Comparison of ENCODE assay signal across 8 mouse cellular contexts in genomic region chr8:118283600-118284111, GRCm38 (mm10). TPM values are rescaled to one million over a fixed set of nuclear protein-coding genes. Genes with fewer than 3 reads are reported as not detected.
A peak's percentile ranks its signal among the peaks of the same experiment; 100 is the strongest.
DNase-seq lines count a peak whose midpoint lies in the region; ATAC-seq and TF ChIP-seq lines count a peak whose summit lies in the region.

Cdh13 (plus strand) TSS chr8:118283733.

- peak within 1 kb of the TSS; percentile 50 for H3K9ac ChIP-seq in kidney, postnatal 0 days (ENCODE audit: low read depth, low read length)
- peak within 1 kb of the TSS; percentile 90 for H3K9ac ChIP-seq in hindbrain, embryonic 13.5 days
- H3K9ac ChIP-seq in limb, embryonic 11.5 days (ENCODE audit: low read length) = peak within 1 kb of the TSS; percentile 50
- H3K9ac ChIP-seq in neural tube, embryonic 13.5 days = peak within 1 kb of the TSS; percentile 89

- H3K27me3 ChIP-seq in kidney, postnatal 0 days (ENCODE audit: insufficient read depth, low read length) = peaks cover 11% of the 10 kb centered on the region
- peaks cover 33% of the 10 kb centered on the region for H3K27me3 ChIP-seq in hindbrain, embryonic 13.5 days
- peaks cover 36% of the 10 kb centered on the region for H3K27me3 ChIP-seq in limb, embryonic 11.5 days (ENCODE audit: control insufficient read depth, insufficient read depth, low read length)
- H3K27me3 ChIP-seq in neural tube, embryonic 13.5 days = peaks cover 17% of the 10 kb centered on the region; the same call in 1 of the 2 replicates

- H3K4me2 ChIP-seq in kidney, postnatal 0 days (ENCODE audit: low read length) = peak within 1 kb of the TSS; percentile 65
- peak within 1 kb of the TSS; percentile 86 for H3K4me2 ChIP-seq in hindbrain, embryonic 13.5 days
- H3K4me2 ChIP-seq in limb, embryonic 11.5 days (ENCODE audit: low read depth, severe bottlenecking) = peak within 1 kb of the TSS; percentile 88
- H3K4me2 ChIP-seq in neural tube, embryonic 13.5 days = peak within 1 kb of the TSS; percentile 83

- no peak for TF ChIP-seq CTCF in kidney, postnatal 0 days (IDR thresholded peaks at IDR 0.05; ENCODE audit: low read depth)

- no peaks in the 10 kb centered on the region for H3K36me3 ChIP-seq in kidney, postnatal 0 days (ENCODE audit: insufficient read depth, low read length)
- H3K36me3 ChIP-seq in hindbrain, embryonic 13.5 days = no peaks in the 10 kb centered on the region
- H3K36me3 ChIP-seq in limb, embryonic 11.5 days (ENCODE audit: control insufficient read depth, insufficient read depth, low read length) = no peaks in the 10 kb centered on the region
- H3K36me3 ChIP-seq in neural tube, embryonic 13.5 days = no peaks in the 10 kb centered on the region

- peak; percentile 42 for DNase-seq in kidney, postnatal 0 days (ENCODE audit: low spot score)
- no peak for DNase-seq in kidney, adult 9 months
- DNase-seq in cerebellum, postnatal 36 days = peak; percentile 60 to 65
- DNase-seq in gastrocnemius, adult 18-20 months (ENCODE audit: low spot score) = peak; percentile 55
- DNase-seq in limb, embryonic 11.5 days (ENCODE audit: low spot score) = peak; percentile 74

- peaks cover 12% of the 10 kb centered on the region; the same call in 1 of the 2 replicates for H3K4me1 ChIP-seq in kidney, postnatal 0 days (replicated peaks; ENCODE audit: insufficient read depth, low read length)
- H3K4me1 ChIP-seq in hindbrain, embryonic 13.5 days (replicated peaks) = peaks cover 47% of the 10 kb centered on the region
- H3K4me1 ChIP-seq in limb, embryonic 11.5 days (ENCODE audit: control insufficient read depth, insufficient read depth, low read length) = 0 out of 2 replicates have a peak, but pooled peaks cover 2% of the 10 kb centered on the region
- H3K4me1 ChIP-seq in neural tube, embryonic 13.5 days (replicated peaks) = peaks cover 33% of the 10 kb centered on the region

- no peaks in the 10 kb centered on the region for H3K9me3 ChIP-seq in kidney, postnatal 0 days (replicated peaks; ENCODE audit: low read length)
- no peaks in the 10 kb centered on the region for H3K9me3 ChIP-seq in hindbrain, embryonic 13.5 days
- no peaks in the 10 kb centered on the region for H3K9me3 ChIP-seq in limb, embryonic 11.5 days (ENCODE audit: control insufficient read depth, low read length)
- H3K9me3 ChIP-seq in neural tube, embryonic 13.5 days = no peaks in the 10 kb centered on the region

- no peak within 1 kb of the TSS for H3K27ac ChIP-seq in kidney, postnatal 0 days
- H3K27ac ChIP-seq in hindbrain, embryonic 13.5 days = peak within 1 kb of the TSS; percentile 88
- H3K27ac ChIP-seq in limb, embryonic 11.5 days (replicated peaks; ENCODE audit: low read depth, low read length) = no peak within 1 kb of the TSS
- H3K27ac ChIP-seq in neural tube, embryonic 13.5 days (replicated peaks) = peak within 1 kb of the TSS; percentile 85

- ATAC-seq in kidney, postnatal 0 days (replicated peaks; ENCODE audit: low FRiP score, low read depth) = no peak; the same call in 1 of the 2 replicates
- ATAC-seq in hindbrain, embryonic 13.5 days (ENCODE audit: low FRiP score) = peak; percentile 60
- ATAC-seq in limb, embryonic 11.5 days (ENCODE audit: insufficient number of reproducible peaks, low FRiP score, low TSS enrichment, low read depth) = 0 out of 2 replicates have a peak, but pooled peaks have one; percentile 12
- peak; percentile 45 for ATAC-seq in neural tube, embryonic 13.5 days (ENCODE audit: low read depth)
- ATAC-seq in granulocyte monocyte progenitor cell, adult 5-6 weeks (replicated peaks; ENCODE audit: poor library complexity, severe bottlenecking) = no peak

- under 1% methylated on average over 33 of the region's 33 CpGs for WGBS in kidney, postnatal 0 days
- under 1% methylated on average over 33 of the region's 33 CpGs for WGBS in hindbrain, embryonic 13.5 days
- WGBS in limb, embryonic 11.5 days = under 1% methylated on average over 33 of the region's 33 CpGs
- under 1% methylated on average over 33 of the region's 33 CpGs for WGBS in neural tube, embryonic 13.5 days

- peak within 1 kb of the TSS; percentile 33 for H3K4me3 ChIP-seq in kidney, postnatal 0 days (replicated peaks; ENCODE audit: low read depth, low read length)
- H3K4me3 ChIP-seq in hindbrain, embryonic 13.5 days = peak within 1 kb of the TSS; percentile 65
- peak within 1 kb of the TSS; percentile 43 for H3K4me3 ChIP-seq in limb, embryonic 11.5 days (ENCODE audit: low read depth, low read length)
- peak within 1 kb of the TSS; percentile 69 for H3K4me3 ChIP-seq in neural tube, embryonic 13.5 days

RNA-seq across cellular contexts. Expression of gene Cdh13, which starts in this region (rescaled TPM):
- 3.9 and 4.1 TPM in 2 replicates for polyA plus RNA-seq in kidney, postnatal 0 days (2015; fragmentation: Nextera tagmentation; extraction: Ambion mirVana)
- total RNA-seq in gastrocnemius, adult 18-20 months (2021) = 100 to 1,000 TPM in 1 of 2 experiments, 10 to 100 TPM in 1; 95.8 to 111 TPM
- 59.2 and 68.3 TPM in 2 replicates for polyA plus RNA-seq in hindbrain, embryonic 13.5 days (2015; fragmentation: Nextera tagmentation; extraction: Ambion mirVana)
- 4.9 and 6.0 TPM in 2 replicates for polyA plus RNA-seq in limb, embryonic 11.5 days (2014; fragmentation: Nextera tagmentation; extraction: Ambion mirVana)
- 60.9 and 69.8 TPM in 2 replicates for polyA plus RNA-seq in neural tube, embryonic 13.5 days (2015; fragmentation: Nextera tagmentation; extraction: Ambion mirVana)
- not detected in 2 replicates for total RNA-seq in granulocyte monocyte progenitor cell, adult 5-6 weeks (2014; fragmentation: Nextera tagmentation)
- total RNA-seq in granulocyte monocyte progenitor cell, adult 5-6 weeks (2017) = 0.10 TPM in 1 of 2 replicates, not detected in the other

Comparison
In these comparisons a context has a peak if more than half of its experiments do, and no peak if none do; other contexts are left out.
1. RNA of gene Cdh13 (total RNA-seq): 95.8 to 111 TPM in gastrocnemius, adult 18-20 months; 0.10 TPM in granulocyte monocyte progenitor cell, adult 5-6 weeks; every median in the first group is over 10 times any median in the second.
2. ATAC-seq: peak in hindbrain, embryonic 13.5 days (single experiment), limb, embryonic 11.5 days (single experiment) and neural tube, embryonic 13.5 days (single experiment); none in kidney, postnatal 0 days (single experiment) and granulocyte monocyte progenitor cell, adult 5-6 weeks (single experiment).
3. H3K27ac ChIP-seq: peak in hindbrain, embryonic 13.5 days (single experiment) and neural tube, embryonic 13.5 days (single experiment); none in kidney, postnatal 0 days (single experiment) and limb, embryonic 11.5 days (single experiment).
4. Peak in every context shown above with its lines, with median percentiles within 50 percentile points of each other: H3K4me2 ChIP-seq, H3K4me3 ChIP-seq and H3K9ac ChIP-seq.